Mouse (Mus musculus) megakaryocyte, embryonic 14.5 days (primary cell): ENCODE results near the gene Cpox.

Source experiments
- FLI1 ChIP-seq: IDR thresholded peaks from 2 replicates; pipeline ENCODE4 v1.6.1; 2012; ENCODE audit warnings: low read length, inconsistent platforms, mixed read lengths
- GATA1 ChIP-seq: IDR thresholded peaks from 3 replicates; pipeline ENCODE4 v1.6.1; 2012; ENCODE audit warnings: mixed read lengths, low read length, inconsistent platforms, borderline replicate concordance

- TF ChIP-seq GATA1: no peak
- no peak for TF ChIP-seq FLI1
Measured at GRCm38 (mm10) chr16:58700816-58701424, 30.8 kb downstream of the Cpox start.
